Mouse (Mus musculus) ES-E14 (cell line): Measurements from ENCODE around the gene Bsn. TPM values are rescaled to one million over a fixed set of nuclear protein-coding genes. Genes with fewer than 3 reads are reported as not detected.

Source experiments
- DNase-seq: peaks from one replicate; pipeline ENCODE4 v3.0.0-alpha.2; 2013; ENCODE audit warnings: low read depth, low spot score
- H3K27ac ChIP-seq: 2 replicates; pipeline ENCODE4 v1.5.1; 2012; ENCODE audit warnings: low read depth, mild to moderate bottlenecking, low read length, moderate library complexity, mixed read lengths; ENCODE audit not compliant: poor library complexity, insufficient read depth, severe bottlenecking
- H3K36me3 ChIP-seq: 2 replicates; pipeline ENCODE4 v1.6.1; 2012; ENCODE audit warnings: mild to moderate bottlenecking, low read length, moderate library complexity, mixed read lengths; ENCODE audit not compliant: control insufficient read depth, poor library complexity, insufficient read depth, severe bottlenecking
- H3K4me1 ChIP-seq, 2 experiments: fragments of 150-350 bp in 1 of 2; sonication (generic) in 1 of 2; 2 replicates each; pipeline ENCODE4 v1.6.1; 2012; ENCODE audit warnings: low read length in 2 of 2, mild to moderate bottlenecking in 1 of 2, mixed read lengths in 1 of 2; ENCODE audit not compliant: control insufficient read depth in 2 of 2, insufficient read depth in 2 of 2, poor library complexity in 1 of 2
- H3K4me3 ChIP-seq, 2 experiments: fragments of 150-350 bp in 1 of 2; sonication (generic) in 1 of 2; 2 replicates each; pipeline ENCODE4 v1.5.1; 2012; ENCODE audit warnings: low read length in 2 of 2, low read depth in 1 of 2, mild to moderate bottlenecking in 1 of 2, mixed read lengths in 1 of 2; ENCODE audit not compliant: insufficient read depth in 1 of 2, poor library complexity in 1 of 2, severe bottlenecking in 1 of 2
- H3K9ac ChIP-seq: 2 replicates; pipeline ENCODE4 v1.6.1; 2012; ENCODE audit warnings: low read depth, mild to moderate bottlenecking, low read length, mixed read lengths; ENCODE audit not compliant: poor library complexity, insufficient read depth, severe bottlenecking
- H3K9me3 ChIP-seq: fragments of 150-350 bp; sonication (generic); 2 replicates; pipeline ENCODE4 v1.6.1; 2012; ENCODE audit warnings: low read depth, mild to moderate bottlenecking, low read length; ENCODE audit not compliant: control insufficient read depth, insufficient read depth
- CHD2 ChIP-seq: IDR thresholded peaks from 2 replicates; pipeline ENCODE4 v1.6.1; 2014; ENCODE audit warnings: mild to moderate bottlenecking, low read depth, low read length, inconsistent platforms
- HCFC1 ChIP-seq: IDR thresholded peaks from 2 replicates; pipeline ENCODE4 v1.6.1; 2012; ENCODE audit warnings: low read length, inconsistent platforms, borderline replicate concordance; ENCODE audit not compliant: insufficient read depth
- MAFK ChIP-seq: IDR thresholded peaks from 2 replicates; pipeline ENCODE4 v1.6.1; 2014; ENCODE audit warnings: mild to moderate bottlenecking, low read depth, low read length, inconsistent platforms; ENCODE audit not compliant: insufficient read depth
- ZC3H11A ChIP-seq: IDR thresholded peaks from 2 replicates; pipeline ENCODE4 v1.6.1; 2012; ENCODE audit warnings: low read depth, mild to moderate bottlenecking, inconsistent platforms, low read length, borderline replicate concordance
- ZNF384 ChIP-seq: IDR thresholded peaks from 2 replicates; pipeline ENCODE4 v1.6.1; 2012; ENCODE audit warnings: low read depth, low read length, inconsistent platforms
- in situ Hi-C, 2 experiments: fragments of 600-800 bp; cut with MboI; formaldehyde crosslinking; loops; one replicate each; pipeline ENCODE4 v1.15.1; 2025; ENCODE audit warnings: low sequenced_read_pairs in 2 of 2, inconsistent platforms in 1 of 2; ENCODE audit not compliant: unreplicated experiment in 2 of 2
- total RNA-seq: library from RNA; depleted of rRNA; stranded (reverse); fragments of 300-350 nt; gene quantifications from 2 replicates; pipeline ENCODE4 v1.2.3, GENCODE M21; 2012; rRNA removed

Bsn gene
- 0.45 and 0.58 TPM in 2 replicates for total RNA-seq

DNA sequence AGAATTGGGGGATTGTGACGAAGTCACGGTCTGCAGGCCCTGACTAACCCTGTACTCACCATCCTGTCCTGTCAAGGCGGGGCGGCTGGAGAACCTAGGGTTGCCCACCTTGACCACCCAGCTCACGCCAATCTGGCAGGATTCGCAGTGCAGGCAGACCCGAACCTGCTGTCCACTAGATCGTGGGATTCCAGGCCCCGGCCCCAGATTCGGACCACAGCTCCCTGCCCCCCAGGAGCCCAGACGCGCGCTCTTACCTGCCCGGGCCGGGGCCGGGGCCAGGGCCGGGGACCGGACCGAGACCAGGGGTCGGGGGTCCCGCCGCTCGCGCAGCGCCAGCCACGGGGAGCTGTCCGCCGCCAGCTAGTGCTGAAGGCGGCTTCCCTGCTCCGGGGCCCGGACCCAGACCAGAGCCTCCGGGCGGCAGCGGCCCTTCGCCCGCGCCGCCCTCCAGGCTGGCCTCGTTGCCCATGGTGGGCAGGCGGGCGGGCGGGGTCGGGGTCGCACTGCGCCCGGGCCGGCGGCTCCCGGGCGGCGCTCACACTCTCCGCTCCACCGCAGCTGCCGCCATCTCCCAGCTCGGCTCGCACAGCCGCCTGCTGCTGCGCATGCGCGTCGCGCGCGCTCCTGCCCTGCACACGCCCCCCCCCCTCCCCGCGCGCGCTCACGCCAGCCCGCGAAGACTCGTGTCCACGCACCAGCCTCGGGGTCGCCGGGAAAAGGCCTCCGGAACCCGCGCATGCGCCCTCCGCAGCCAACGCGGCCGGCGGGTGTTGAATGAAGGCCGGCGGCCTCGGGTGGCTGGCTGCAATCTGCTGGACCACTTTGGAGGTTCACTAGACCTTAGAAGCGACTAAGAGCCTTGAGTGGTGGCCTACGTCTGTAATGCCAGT lies at the start of gene Bsn:
Gene Bsn, minus strand, starts transcription at position 598 of the 893 bp plus-strand sequence.
- in situ Hi-C loops = loop anchor here in 1 of 2 experiments (5.0 kb wide), 1 partner anchor 93 kb away; no protein-coding TSS in a partner anchor
- no peak within 1 kb of the TSS for H3K27ac ChIP-seq

DNA sequence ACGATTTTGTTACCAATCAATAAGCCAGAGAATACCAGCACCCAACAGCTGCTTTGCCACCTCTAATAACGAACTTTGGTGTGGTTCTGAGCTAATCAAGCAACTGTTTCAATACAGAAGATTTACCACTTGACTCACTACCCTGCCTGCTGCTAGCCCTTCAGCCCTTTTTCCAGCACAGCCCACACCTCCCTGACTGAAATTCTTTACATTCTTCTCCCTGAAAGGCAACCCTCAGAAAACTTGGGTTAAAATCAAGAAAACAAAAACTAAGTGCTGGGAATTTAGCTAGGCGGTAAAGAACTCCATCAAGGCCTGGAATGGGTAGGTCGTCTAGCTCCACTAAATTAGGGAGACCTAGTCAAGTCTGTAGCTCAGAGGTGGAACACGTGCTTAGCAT lies 49.8 kb upstream of the Bsn start:
- Histone ChIP-seq H3K36me3 (peaks cover 4% of the 10 kb centered on the region; the same call in 1 of the 2 replicates), H3K4me3 (no peak overlapping the region), H3K27ac (no peak overlapping the region), H3K9me3 (no peaks in the 10 kb centered on the region), H3K4me1 (no peaks in the 10 kb centered on the region), H3K9ac (no peak overlapping the region)
- in situ Hi-C loops = no loop called here
- TF ChIP-seq MAFK = no peak
- no peak for TF ChIP-seq HCFC1
- no peak for TF ChIP-seq ZC3H11A
- no peak for TF ChIP-seq CHD2
- no peak for TF ChIP-seq ZNF384
- DNase-seq = no peak

More for the DNA sequence above, at the start of gene Bsn:
- Histone ChIP-seq H3K4me1 (no peaks in the 10 kb centered on the region), H3K4me3 (peak within 1 kb of the TSS; percentile 48 to 72), H3K9me3 (no peaks in the 10 kb centered on the region), H3K36me3 (no peaks in the 10 kb centered on the region), H3K9ac (no peak within 1 kb of the TSS)
- DNase-seq = no peak
- TF ChIP-seq HCFC1 (peak; percentile 43; the same call in 1 of the 2 replicates), ZNF384 (no peak), ZC3H11A (no peak), MAFK (no peak), CHD2 (no peak)

DNA sequence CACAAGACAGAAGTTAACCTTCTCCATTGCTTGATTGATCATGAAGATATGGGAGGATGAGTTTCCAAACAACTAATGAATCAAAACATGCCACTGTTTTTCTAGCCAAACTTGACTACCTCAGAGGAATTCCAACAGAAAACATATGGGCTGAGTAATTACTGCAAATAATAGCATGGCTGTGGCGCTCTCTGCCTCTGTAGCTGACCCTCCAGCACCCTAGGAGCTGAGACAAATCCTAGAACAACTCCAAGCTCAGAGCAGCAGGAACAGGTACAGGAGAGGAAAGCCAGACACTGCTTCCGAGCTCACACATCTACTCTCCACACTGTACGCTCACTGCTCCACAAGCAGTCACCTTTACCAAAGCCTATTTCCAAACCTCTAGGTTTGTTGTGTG lies 48.6 kb upstream of the Bsn start:
- no peak overlapping the region for H3K27ac ChIP-seq
- no peaks in the 10 kb centered on the region for H3K9me3 ChIP-seq
- no peak overlapping the region for H3K9ac ChIP-seq
- H3K36me3 ChIP-seq = peaks cover 7% of the 10 kb centered on the region
- no peak overlapping the region for H3K4me3 ChIP-seq
- TF ChIP-seq HCFC1 = no peak
- TF ChIP-seq ZNF384 = no peak
- no peak for TF ChIP-seq MAFK
- no peak for TF ChIP-seq ZC3H11A
- no peak for TF ChIP-seq CHD2
- in situ Hi-C loops = no loop called here
- no peak for DNase-seq
- H3K4me1 ChIP-seq = no peaks in the 10 kb centered on the region

GRCm38 (mm10) chr9:108238402-108238801 lies 48.2 kb upstream of the Bsn start:
- H3K36me3 ChIP-seq = peaks cover 7% of the 10 kb centered on the region
- in situ Hi-C loops = no loop called here
- TF ChIP-seq MAFK (no peak), CHD2 (no peak), ZNF384 (no peak), HCFC1 (no peak), ZC3H11A (no peak)
- H3K9me3 ChIP-seq = no peaks in the 10 kb centered on the region
- no peak overlapping the region for H3K9ac ChIP-seq
- H3K4me3 ChIP-seq = no peak overlapping the region
- no peaks in the 10 kb centered on the region for H3K4me1 ChIP-seq
- H3K27ac ChIP-seq = no peak overlapping the region
- DNase-seq = no peak

DNA sequence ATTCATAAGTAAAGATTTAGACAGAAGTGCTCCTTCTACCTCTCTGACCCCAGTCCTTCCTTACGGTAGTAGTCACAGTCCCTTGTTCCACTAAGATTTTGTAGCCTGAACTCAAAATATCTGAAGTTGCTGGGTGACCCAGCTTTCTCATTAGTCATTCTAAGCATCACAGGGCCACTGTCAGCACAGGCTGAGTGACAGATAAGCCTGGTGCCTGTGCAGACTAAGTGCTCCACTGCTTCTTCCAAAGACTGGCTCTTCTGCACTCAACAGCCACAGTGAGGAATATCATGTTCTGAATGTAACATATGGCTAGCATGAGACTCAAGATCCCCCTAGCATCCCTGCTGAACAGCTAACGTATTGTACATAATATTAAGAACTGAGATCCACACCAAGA lies 44.5 kb upstream of the Bsn start:
- no peak overlapping the region for H3K4me3 ChIP-seq
- no peak for DNase-seq
- in situ Hi-C loops = no loop called here
- peaks cover 10% of the 10 kb centered on the region for H3K36me3 ChIP-seq
- no peaks in the 10 kb centered on the region for H3K9me3 ChIP-seq
- TF ChIP-seq CHD2 = no peak
- no peak for TF ChIP-seq ZC3H11A
- no peak for TF ChIP-seq MAFK
- no peak for TF ChIP-seq HCFC1
- TF ChIP-seq ZNF384 = no peak
- H3K9ac ChIP-seq = no peak overlapping the region
- H3K4me1 ChIP-seq = no peaks in the 10 kb centered on the region
- H3K27ac ChIP-seq = no peak overlapping the region
